In the genomic region with DNA sequence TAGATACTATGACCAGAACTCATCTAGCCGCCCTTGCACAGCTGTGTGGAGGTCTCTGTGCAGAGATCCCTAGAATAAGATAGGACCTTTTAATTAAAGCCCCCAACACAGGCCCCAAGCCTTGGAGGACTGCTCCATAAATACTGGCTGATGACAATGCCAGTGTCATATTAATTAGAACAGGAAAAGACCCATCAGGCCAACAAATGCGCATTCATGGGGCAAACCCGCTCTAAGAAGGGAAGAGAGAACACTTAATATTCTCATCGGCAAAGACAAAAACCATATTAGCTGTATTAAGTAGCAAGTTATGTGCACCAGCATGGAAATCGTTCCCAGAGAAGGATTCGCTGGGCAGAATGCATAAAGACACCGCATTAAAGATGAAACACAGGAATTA, we compare ENCODE assay signal across 30 mouse cellular contexts. TPM values are rescaled to one million over a fixed set of nuclear protein-coding genes. Genes with fewer than 3 reads are reported as not detected.
"Had no signal": no experiment of that assay in that cellular context is flagged by ENCODE, and none has a peak within 500 bp of the region (broad histone marks: within the 10 kb centered on the region; RNA-seq: fewer than 3 reads in every experiment).

No protein-coding gene starts in this region.

- H3K4me1 ChIP-seq: stomach, embryonic 15.5 days had no signal

- H3K36me3 ChIP-seq: limb, embryonic 12.5 days; limb, embryonic 15.5 days; midbrain, embryonic 12.5 days; neural tube, embryonic 13.5 days; stomach, embryonic 15.5 days had no signal

- H3K4me2 ChIP-seq: limb, embryonic 12.5 days; limb, embryonic 15.5 days; liver, embryonic 11.5 days; lung, embryonic 14.5 days; midbrain, embryonic 12.5 days; neural tube, embryonic 13.5 days; stomach, embryonic 15.5 days had no signal

- ATAC-seq: liver, postnatal 0 days; lung, postnatal 0 days had no signal

- H3K9ac ChIP-seq: limb, embryonic 12.5 days; limb, embryonic 15.5 days; liver, embryonic 14.5 days; liver, postnatal 0 days; lung, embryonic 14.5 days; midbrain, embryonic 12.5 days; neural tube, embryonic 13.5 days; stomach, embryonic 15.5 days had no signal

- H3K9me3 ChIP-seq: limb, embryonic 12.5 days; limb, embryonic 15.5 days; midbrain, embryonic 12.5 days; neural tube, embryonic 13.5 days; stomach, embryonic 15.5 days had no signal

- H3K4me3 ChIP-seq: limb, embryonic 12.5 days; limb, embryonic 15.5 days; midbrain, embryonic 12.5 days; myocyte; neural tube, embryonic 13.5 days; stomach, embryonic 15.5 days had no signal

- H3K27me3 ChIP-seq: stomach, embryonic 15.5 days had no signal

- DNase-seq: kidney, adult 18-20 months; kidney, adult 9 months; kidney, postnatal 14 days; kidney, postnatal 4 days; left cerebral cortex, postnatal 4 days; liver, postnatal 0 days; lung, embryonic 14.5 days; right cerebral cortex, adult 18-20 months; right cerebral cortex, postnatal 25 days; spleen, adult 18-20 months; thymus, postnatal 25 days had no signal

- H3K27ac ChIP-seq: limb, embryonic 12.5 days; limb, embryonic 15.5 days; liver, embryonic 14.5 days; macrophage; midbrain, embryonic 12.5 days; neural tube, embryonic 13.5 days; stomach, embryonic 15.5 days had no signal

RNA-seq across cellular contexts. Expression of gene Hmx2, which starts 53.5 kb away (rescaled TPM):
- total RNA-seq: layer of hippocampus, adult 18-20 months; layer of hippocampus, postnatal 14 days; left cerebral cortex, adult 8-10 months; left cerebral cortex, postnatal 14 days; left cerebral cortex, postnatal 4 days; monocyte, adult 5-6 weeks; neutrophil, adult 5-6 weeks had no signal
- polyA plus RNA-seq: limb, embryonic 12.5 days; limb, embryonic 15.5 days; liver, embryonic 11.5 days; liver, embryonic 14.5 days; liver, postnatal 0 days; lung, embryonic 14.5 days; lung, postnatal 0 days; macrophage; thymus, postnatal 0 days had no signal

RNA-seq across cellular contexts. Expression of gene Hmx3, which starts 59.4 kb away (rescaled TPM):
- total RNA-seq: layer of hippocampus, adult 18-20 months; layer of hippocampus, postnatal 14 days; left cerebral cortex, adult 8-10 months; left cerebral cortex, postnatal 14 days; left cerebral cortex, postnatal 4 days; megakaryocyte, adult 5-6 weeks; monocyte, adult 5-6 weeks; neutrophil, adult 5-6 weeks had no signal
- polyA plus RNA-seq: kidney, embryonic 16.5 days; limb, embryonic 12.5 days; limb, embryonic 15.5 days; liver, embryonic 11.5 days; liver, embryonic 14.5 days; liver, postnatal 0 days; lung, embryonic 14.5 days; lung, postnatal 0 days; macrophage; thymus, postnatal 0 days had no signal
